Mouse (Mus musculus) E14TG2a.4 (cell line): ENCODE measurements at regions not wholly inside any gene's neighbourhood (a gene's known extent, or its start where the extent isn't known, plus 50 kb on each side); places are given as distances from the start of the nearest gene placed in this dataset.

Source experiments
- CTCF ChIP-seq: conservative IDR thresholded peaks from 2 replicates; pipeline ENCODE4 v1.5.1; 2014; ENCODE audit warnings: low read length
- POU5F1 ChIP-seq: IDR thresholded peaks from 2 replicates; pipeline ENCODE4 v1.6.1; 2014; ENCODE audit warnings: low read length, borderline replicate concordance

DNA sequence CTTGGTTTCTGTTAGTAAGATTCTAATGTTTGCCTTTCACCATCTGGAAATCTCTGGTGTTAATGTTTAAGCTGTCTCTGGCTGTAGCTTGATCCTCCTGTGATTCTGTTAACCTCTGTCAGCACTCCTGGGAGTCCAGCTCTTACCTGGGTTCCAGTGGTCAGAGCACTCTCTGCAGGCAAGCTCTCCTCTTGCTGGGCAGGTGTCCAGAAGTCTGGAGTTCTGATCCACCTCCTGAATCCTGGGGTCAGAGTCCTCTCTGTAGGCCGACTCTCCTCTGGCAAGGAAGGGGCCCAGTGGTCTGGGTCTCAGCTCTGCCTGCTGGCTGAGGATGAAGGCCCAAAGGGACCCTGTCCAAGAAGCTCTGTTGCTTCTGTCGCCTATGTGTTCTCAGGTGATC is 181.4 kb downstream of the Fam173b start:
- TF ChIP-seq CTCF (no peak), POU5F1 (no peak)
